Mouse (Mus musculus) 3T3-L1 (cell line): ENCODE measurements at regions not wholly inside any gene's neighbourhood (a gene's known extent, or its start where the extent isn't known, plus 50 kb on each side); places are given as distances from the start of the nearest gene placed in this dataset.

ENCODE experiments used
- DNase-seq: peaks from one replicate; pipeline ENCODE4 v3.0.0-alpha.2; 2015; ENCODE audit warnings: low read depth, low spot score

DNA sequence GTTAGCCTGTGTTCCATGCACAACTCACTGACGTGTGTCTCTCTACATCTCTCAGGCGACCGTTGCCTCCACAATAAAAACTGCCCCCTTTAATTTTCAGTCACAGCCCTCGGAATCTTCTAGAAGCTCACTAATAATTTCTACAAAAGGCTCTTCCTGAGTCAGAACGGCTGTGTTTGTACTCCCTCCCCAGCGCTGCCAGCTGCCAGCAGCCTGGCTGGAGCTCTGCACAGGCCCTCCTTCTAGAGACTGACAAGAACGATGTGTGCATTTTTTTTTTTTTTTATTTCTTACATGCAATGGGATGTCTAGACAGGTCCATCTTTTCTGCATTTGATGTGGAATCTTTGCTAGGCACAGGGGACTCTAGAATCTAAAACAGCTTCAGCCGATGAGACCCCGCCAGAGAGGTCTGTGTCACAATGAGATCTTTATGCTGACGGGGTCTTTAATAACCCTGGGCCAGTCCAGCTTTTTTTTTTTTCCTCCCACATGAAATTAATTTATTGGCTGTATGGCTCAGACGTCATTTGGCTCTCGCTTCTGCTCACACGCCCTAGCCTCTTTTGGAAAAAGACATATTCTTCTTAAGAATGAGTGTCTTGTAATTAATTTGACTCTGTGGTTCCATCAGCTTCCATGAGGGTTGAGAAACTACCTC, 185.8 kb upstream of the Zfp507 start:
- no peak for DNase-seq

- no peak for DNase-seq
These were observed 175.2 kb upstream of the Zfp507 start for GRCm38 (mm10) chr7:35977986-35978385.

DNA sequence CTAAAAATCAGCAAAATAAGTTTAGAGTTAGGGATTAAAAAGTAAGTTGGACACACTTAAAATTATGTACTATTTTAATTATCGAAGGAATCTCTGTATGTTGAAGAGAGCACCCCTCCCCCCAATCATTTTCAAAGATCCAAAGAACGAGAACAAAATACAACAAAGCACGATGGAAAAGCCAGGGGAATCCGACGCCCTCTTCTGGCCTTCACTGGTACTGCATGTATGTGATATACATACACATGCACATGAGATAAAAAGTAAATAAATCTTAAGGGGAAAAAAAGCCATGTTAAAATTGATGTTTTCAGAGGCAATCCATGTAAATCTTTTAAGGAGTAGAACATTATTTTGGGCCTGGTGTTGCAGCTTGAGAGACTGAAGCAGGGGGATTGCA, 155.9 kb upstream of the Zfp507 start:
- DNase-seq: peak; percentile 1

DNA sequence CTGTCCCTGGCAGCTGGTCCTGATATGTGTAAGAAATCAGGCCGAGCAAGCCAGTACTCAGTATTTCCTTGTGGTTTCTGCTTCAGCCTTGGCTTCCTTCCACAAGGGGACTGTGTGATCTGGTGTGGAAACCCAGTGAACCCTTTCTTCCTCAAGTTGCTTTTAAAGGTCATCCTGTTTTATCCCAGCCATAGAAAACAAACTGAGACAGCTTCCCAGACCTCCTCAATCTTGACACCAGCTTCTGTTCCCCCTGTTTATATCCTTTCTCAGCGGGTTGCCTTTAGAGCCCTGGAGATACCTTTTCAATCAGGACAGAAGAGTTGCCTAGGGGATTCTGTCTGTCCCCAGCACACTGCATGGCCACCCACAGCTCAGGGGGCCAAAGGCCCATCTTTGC, 155.2 kb upstream of the Zfp507 start:
- DNase-seq: no peak

DNA sequence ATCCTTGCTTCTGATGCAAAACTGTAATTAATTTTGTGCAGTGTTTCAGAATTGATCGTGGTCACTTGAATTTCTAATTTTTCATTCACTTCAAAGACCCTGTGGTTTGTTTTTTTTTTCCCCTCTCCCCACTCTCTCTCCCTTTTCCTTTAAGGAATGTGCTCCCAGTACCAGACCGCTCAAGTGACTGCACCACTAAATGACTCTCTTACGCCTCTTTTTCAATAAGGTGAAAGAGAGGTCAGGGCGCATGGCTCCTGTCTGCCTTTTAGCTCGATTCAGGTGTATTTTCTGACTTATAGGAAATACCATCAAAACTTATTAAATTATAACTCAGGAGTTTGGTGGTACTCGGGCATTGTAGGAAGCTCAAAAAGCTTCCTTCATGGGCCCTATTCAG, 146.0 kb upstream of the Zfp507 start:
- no peak for DNase-seq

GRCm38 (mm10) chr7:35948389-35948788, 145.6 kb upstream of the Zfp507 start:
- no peak for DNase-seq

- DNase-seq: no peak
These were observed 138.3 kb upstream of the Zfp507 start for GRCm38 (mm10) chr7:35941086-35941485.

DNA sequence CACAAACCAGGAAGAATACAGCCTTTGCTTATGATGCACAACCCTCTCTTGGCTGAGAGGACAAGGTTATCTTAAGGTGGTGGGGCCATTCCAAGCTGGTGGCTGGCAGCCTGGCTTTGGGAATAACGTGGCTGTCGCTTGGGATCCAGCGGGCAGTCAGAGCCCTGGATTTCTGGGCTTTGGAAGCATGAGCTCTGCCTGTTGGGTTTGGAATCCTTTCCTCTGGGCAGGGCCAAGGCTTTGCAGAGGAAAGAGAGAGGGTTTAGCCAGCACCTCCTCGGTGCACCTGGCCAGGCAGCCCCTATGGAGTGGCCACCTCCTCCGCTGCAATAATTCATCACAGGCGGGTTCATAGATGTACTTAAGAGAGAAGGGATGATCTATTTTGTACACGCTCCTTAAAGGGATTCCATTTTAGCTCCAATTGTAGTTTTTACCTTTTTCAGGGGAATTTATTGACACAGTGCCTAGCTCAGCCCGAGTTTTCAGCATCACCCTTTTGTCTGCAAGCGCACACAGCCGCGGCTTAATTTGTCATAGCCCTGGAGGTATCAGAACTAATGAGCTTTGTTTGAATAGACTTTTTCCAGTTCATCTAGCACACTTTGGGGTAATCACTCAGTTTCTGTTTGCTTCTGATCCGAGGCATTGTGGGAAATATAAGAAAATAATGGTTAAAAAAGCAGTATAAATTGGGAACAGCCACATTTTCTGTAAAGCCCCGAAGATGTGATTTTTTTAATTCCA, 135.5 kb upstream of the Zfp507 start:
- no peak for DNase-seq

GRCm38 (mm10) chr7:35926749-35927148, 123.9 kb upstream of the Zfp507 start:
- DNase-seq: no peak

DNA sequence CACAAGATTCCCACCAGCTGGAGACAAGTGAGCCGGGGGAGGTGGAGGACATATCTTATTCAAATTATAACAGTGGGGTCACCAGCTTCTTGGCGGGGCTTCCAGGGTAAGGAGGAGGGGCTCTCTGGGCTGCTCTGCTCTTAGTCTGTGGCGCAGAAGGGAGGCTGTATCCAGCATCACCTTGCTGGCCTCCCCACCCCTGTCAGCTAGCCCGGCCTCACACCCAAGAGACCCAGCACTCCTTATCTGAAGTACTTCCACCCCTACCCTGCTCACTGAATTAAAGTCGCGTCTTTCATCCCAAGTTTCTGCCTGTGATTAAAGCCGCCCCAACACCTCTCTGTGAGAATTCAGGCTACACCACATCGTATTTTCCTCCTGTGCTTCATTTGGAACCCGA, 119.8 kb upstream of the Zfp507 start:
- DNase-seq: no peak

DNA sequence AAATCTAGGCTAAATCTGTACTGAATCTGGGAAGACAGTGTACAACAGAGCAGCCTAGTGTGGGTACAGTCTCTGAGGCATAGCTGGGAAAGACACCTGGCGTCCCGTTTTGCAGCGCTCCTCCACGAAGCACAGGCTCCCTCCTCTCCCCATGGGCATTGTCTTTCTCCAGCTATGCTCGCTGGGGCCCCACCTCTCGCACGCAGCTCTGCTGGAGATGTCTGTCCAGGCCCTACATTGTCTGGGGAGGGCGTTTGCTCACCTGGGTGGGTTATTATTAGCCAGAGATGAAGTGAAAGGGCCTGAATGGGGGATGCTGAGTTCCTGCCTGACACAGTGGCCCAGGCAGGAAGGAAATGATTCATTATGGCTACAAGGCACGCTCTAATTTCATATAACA, 118.1 kb upstream of the Zfp507 start:
- no peak for DNase-seq

DNA sequence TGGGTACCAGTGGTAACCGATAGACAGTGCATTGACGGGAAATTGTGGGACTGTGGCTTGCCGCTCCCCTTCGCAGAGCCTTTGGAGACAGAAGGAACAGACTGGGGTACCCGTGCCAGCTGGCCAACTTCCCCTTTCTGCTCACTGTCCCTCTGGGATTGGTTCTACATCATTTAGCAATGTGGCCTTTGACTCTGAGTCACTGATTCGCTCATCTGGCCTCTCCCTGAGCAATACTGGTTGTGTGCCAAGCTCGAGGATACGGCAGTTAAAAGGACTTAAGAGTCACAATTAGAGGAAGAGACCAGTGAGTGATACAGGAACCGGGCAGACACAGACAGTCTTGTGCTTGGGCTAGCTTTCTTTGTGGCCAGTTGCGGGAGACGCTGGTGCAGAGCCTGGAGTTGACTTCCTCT, 117.4 kb upstream of the Zfp507 start:
- peak; percentile 19 for DNase-seq

GRCm38 (mm10) chr7:35910109-35910706, 107.4 kb upstream of the Zfp507 start:
- no peak for DNase-seq

DNA sequence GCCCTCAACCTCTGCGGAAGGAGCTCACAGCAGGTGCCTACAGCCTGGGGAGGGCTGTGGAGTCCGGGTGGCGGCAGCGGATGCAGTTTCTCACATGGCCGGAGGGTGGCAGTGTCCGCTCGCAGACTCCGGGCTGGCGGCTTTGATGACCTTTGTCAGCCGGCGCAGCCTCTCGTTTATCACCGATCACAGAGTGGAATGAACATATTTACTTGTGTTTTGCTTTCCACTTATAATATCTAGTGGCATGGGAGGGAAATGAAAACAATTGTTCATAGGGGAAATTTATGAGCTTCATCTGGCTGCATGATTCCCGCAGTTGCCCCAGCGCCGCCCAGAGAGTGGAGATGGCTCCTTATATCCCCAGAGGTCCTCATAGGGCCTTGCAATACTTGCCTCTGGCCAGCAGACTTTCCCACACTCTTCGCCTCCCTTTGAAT, 99.2 kb upstream of the Zfp507 start:
- DNase-seq: peak; percentile 42

GRCm38 (mm10) chr7:35898701-35899445, 96.1 kb upstream of the Zfp507 start:
- DNase-seq: no peak

GRCm38 (mm10) chr7:35893292-35893691, 90.5 kb upstream of the Zfp507 start:
- no peak for DNase-seq

DNA sequence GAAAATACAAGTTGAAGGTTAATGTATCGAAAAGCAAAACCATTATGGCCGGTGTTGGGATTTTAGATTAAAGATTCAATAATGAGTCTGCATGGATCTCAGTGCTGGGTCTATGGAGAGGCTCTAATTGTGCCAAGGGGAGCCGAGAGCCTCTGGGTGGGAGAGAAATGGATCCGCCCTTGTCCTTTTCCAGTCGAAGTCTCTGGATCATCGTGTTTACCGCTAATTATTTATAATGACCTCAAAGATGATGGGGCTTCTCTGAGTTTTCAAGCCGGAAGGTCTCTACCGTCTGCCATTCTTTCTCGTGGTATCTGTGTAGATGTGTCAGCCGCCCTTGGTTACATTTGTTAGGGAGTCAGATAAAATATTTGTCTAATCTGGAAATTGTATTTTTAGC, 83.2 kb upstream of the Zfp507 start:
- no peak for DNase-seq

DNA sequence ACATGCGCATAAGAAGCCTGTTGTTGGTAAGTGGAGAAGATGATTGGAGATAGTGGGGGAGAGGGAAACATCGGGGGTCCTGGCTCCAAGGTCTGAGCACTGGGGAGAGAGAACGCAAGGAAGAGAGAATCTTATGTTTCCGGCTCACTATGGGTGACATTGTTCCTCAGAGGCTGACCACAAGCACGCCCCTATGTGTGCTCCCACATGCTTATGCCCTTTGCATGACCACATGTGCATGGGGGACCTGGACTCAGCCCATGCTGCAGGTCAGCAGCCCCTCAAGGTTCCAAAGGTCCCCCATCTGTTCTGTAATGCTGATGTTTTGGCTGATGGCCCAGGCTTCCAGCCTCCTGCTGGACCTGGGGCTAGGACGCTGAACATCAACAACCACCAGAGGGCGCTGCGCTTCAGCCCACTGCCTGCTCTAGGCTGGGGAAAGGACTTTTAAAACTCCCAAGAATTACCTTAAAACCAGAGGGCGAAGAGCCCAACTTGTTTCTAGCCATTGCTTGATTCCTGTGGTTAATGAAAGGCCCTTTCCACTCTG, 77.0 kb upstream of the Zfp507 start:
- peak; percentile 69 for DNase-seq

DNA sequence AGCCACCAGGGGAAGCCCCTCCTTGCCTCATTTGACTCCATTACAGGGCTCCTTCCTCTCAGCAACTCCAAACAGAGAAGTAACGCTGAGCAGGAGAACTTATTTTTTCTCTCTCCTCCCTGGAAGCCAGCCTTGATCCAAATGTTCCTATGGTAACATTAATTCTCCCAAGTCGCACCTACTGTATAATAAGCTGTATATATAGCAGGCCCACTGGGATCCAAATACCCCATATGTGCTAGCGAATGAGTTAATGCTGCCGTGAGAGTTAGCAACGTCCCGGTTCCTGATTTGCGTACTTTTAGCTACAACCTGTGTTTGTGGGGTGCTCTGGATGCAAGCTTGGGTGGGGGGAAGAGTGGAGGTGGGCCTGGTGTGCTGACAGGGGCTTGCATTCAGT, 75.4 kb upstream of the Zfp507 start:
- no peak for DNase-seq

GRCm38 (mm10) chr7:35861049-35861448, 58.2 kb upstream of the Zfp507 start:
- no peak for DNase-seq

DNA sequence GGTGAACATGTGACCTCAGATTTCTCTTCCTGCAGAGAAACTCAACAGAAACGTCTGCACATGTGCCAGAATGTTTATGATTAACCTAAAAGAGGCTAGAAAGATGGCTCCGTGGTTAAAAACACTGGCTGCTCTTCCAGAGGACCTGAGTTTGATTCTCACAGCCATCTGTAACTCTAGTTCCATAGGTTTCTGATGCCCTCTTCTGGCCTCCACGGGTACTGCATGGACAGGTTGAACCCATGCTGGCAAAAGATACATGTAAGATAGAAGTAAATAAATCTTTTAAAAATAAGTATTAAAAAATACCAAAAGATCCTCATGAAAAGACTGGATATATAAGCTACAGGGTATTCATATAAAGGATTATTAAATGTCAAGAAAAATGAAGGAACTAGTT, 56.8 kb upstream of the Zfp507 start:
- peak; percentile 37 for DNase-seq

DNA sequence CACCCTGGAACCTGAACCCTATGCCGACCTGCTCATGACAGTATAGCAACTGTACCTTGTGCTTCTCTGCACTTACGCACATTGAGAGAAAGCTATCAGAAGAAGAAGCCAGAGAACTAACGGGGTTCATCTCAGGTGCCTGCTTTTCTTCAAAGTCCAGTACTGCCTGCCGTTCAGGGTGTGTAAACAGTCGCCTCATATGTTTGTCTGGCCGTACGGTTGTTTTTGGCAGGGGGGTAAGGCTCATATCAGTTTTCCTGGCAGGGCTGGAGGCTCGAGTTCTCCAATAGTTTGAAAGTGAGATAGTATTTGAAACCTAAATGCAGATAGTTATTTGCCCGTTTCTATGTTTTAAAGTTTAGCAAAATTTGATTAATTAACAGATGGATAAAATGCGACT, 54.9 kb upstream of the Zfp507 start:
- no peak for DNase-seq
